Mouse (Mus musculus) midbrain, embryonic 14.5 days (tissue): ENCODE results near the gene Kdm7a. TPM values are rescaled to one million over a fixed set of nuclear protein-coding genes. Genes with fewer than 3 reads are reported as not detected.
A peak's percentile ranks its signal among the peaks of the same experiment; 100 is the strongest.

Experiments used
- ATAC-seq: fragments of 200-750 bp; cut with Nextera tagmentation; 2 replicates; pipeline ENCODE4 v1.8.0; 2017; ENCODE audit warnings: moderate number of reproducible peaks, moderate library complexity; ENCODE audit not compliant: low FRiP score, low TSS enrichment
- DNase-seq: peaks from one replicate; pipeline ENCODE4 v3.0.0-alpha.2; 2015
- H3K27ac ChIP-seq: fragments of 300-500 bp; sonication (generic); replicated peaks from 2 replicates; pipeline ENCODE4 v1.5.1; 2014; ENCODE audit warnings: mild to moderate bottlenecking, low read depth, low read length, moderate library complexity
- H3K27me3 ChIP-seq: fragments of 300-500 bp; sonication (generic); 2 replicates; pipeline ENCODE4 v1.6.1; 2014; ENCODE audit warnings: low read length, control low read depth, mixed read lengths; ENCODE audit not compliant: control insufficient read depth, insufficient read depth
- H3K36me3 ChIP-seq: fragments of 300-500 bp; sonication (generic); 2 replicates; pipeline ENCODE4 v1.6.1; 2014; ENCODE audit warnings: low read length, control low read depth; ENCODE audit not compliant: control insufficient read depth, insufficient read depth
- H3K4me1 ChIP-seq: fragments of 300-500 bp; sonication (generic); 2 replicates; pipeline ENCODE4 v1.6.1; 2014; ENCODE audit warnings: mild to moderate bottlenecking, antibody characterized with exemption, low read length, control low read depth; ENCODE audit not compliant: control insufficient read depth, insufficient read depth
- H3K4me2 ChIP-seq: fragments of 300-500 bp; sonication (generic); 2 replicates; pipeline ENCODE4 v1.6.1; 2014; ENCODE audit warnings: mild to moderate bottlenecking, low read length, moderate library complexity
- H3K4me3 ChIP-seq: fragments of 300-500 bp; sonication (generic); replicated peaks from 2 replicates; pipeline ENCODE4 v1.5.1; 2014; ENCODE audit warnings: low read depth, low read length
- H3K9ac ChIP-seq: fragments of 300-500 bp; sonication (generic); replicated peaks from 2 replicates; pipeline ENCODE4 v1.6.1; 2014; ENCODE audit warnings: mild to moderate bottlenecking, low read length, moderate library complexity
- H3K9me3 ChIP-seq: fragments of 300-500 bp; sonication (generic); 2 replicates; pipeline ENCODE4 v1.6.1; 2016; ENCODE audit warnings: low read length, control low read depth, mixed read lengths; ENCODE audit not compliant: control insufficient read depth
- WGBS: fragments of 180-500 bp; shearing (Covaris S2); extraction: QIAGEN DNeasy Blood & Tissue Kit; methylation state at CpG from one replicate; pipeline ENCODE4 v1.1.7; 2014; 5-methylcytosine and 5-hydroxymethylcytosine counted together
- polyA plus RNA-seq: library from polyadenylated mRNA; unstranded; fragments of >200 nt; fragmentation: Nextera tagmentation; extraction: Ambion mirVana; gene quantifications from 2 replicates; pipeline ENCODE4 v1.2.1, GENCODE M21; 2014

The Kdm7a gene
- polyA plus RNA-seq, 1 experiment from 2014 or later, result 10.7 TPM

DNA sequence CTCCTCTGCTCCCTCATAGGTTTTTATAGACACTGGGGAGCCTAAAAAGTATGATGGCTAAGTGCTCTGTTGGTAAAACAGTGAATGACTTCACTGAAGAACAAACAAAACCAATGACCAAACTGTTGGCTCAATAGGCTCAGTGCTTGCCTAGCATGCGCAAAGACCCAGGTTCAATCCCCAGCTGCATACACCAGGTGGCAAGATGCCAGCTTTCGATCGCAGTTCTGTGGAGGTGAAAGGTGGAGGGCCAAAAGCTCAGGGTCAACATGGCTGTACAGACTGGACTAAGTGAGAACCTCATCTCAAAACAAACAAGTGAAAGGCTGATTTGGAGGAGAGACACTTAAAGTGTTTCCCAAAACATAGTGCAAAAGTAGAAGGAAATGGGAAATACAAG, 10.5 kb upstream of the Kdm7a start:
- H3K4me1 ChIP-seq, result no peaks in the 10 kb centered on the region
- H3K9me3 ChIP-seq, result no peaks in the 10 kb centered on the region
- ATAC-seq, result no peak
- 96% methylated on average over 3 of the region's 3 CpGs for WGBS
- no peak overlapping the region for H3K27ac ChIP-seq
- H3K27me3 ChIP-seq, result no peaks in the 10 kb centered on the region
- H3K4me3 ChIP-seq, result no peak overlapping the region
- no peak overlapping the region for H3K9ac ChIP-seq
- DNase-seq, result no peak
- H3K36me3 ChIP-seq, result no peaks in the 10 kb centered on the region
- H3K4me2 ChIP-seq, result no peak overlapping the region

DNA sequence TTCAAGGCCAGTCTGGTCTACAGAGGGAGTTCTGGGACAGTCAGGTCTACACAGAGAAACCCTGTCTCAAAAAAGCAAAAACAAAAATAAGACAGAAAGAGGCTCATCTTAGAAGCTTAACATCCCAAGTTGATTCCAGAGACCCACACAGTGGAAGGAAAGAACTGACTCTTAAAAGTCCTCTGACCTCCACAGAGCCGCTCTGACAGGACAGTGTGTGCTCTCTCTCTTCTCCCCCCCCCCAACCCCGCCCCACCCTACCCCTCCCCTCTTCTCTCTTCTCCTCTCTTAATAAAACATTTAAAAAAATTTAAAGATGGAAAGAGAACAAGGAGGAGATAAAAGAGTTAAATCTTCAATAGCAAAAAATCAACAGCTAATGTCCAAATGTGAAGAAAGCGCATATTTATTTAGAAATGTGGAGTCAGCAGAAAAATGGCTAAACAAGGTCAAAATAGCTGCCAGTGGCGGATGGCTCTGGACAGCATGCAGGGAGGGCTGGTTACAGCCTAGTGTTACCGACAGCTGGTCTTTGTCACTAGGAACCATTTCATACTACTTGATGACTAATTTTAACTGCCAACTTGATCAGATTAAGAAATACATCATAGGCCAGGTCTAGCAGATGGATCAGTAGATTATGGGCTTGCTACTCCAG, 8.5 kb upstream of the Kdm7a start:
- WGBS, result 85% methylated on average over 5 of the region's 5 CpGs
- Histone ChIP-seq H3K9me3 (no peaks in the 10 kb centered on the region), H3K4me3 (no peak overlapping the region), H3K27ac (no peak overlapping the region), H3K36me3 (no peaks in the 10 kb centered on the region), H3K4me2 (no peak overlapping the region), H3K4me1 (no peaks in the 10 kb centered on the region), H3K27me3 (no peaks in the 10 kb centered on the region), H3K9ac (no peak overlapping the region)
- DNase-seq (no peak), ATAC-seq (no peak)

DNA sequence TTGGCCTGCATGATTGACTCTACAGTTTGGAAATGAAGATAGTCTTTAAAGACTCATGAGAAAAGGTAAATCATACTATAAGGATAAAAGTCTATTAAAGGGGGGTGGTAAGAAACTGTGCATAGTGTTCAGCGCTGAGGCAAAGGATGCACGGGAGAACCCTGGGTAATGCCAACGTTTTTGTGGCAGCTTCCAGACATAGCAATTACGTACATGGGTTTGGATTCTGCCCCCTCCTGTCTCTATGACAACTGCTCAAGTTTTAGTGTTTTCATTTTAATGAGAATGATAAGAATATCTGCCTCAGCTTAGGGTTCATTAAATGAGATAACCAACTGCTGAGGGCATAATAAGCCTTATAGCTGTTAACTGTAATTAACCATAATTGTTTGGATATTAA, 3.1 kb upstream of the Kdm7a start:
- WGBS, result 92% methylated on average over 4 of the region's 4 CpGs
- Histone ChIP-seq H3K4me3 (no peak overlapping the region), H3K4me1 (no peaks in the 10 kb centered on the region), H3K36me3 (no peaks in the 10 kb centered on the region), H3K4me2 (no peak overlapping the region), H3K27me3 (no peaks in the 10 kb centered on the region), H3K9ac (no peak overlapping the region), H3K27ac (no peak overlapping the region), H3K9me3 (no peaks in the 10 kb centered on the region)
- no peak for DNase-seq
- ATAC-seq, result no peak

DNA sequence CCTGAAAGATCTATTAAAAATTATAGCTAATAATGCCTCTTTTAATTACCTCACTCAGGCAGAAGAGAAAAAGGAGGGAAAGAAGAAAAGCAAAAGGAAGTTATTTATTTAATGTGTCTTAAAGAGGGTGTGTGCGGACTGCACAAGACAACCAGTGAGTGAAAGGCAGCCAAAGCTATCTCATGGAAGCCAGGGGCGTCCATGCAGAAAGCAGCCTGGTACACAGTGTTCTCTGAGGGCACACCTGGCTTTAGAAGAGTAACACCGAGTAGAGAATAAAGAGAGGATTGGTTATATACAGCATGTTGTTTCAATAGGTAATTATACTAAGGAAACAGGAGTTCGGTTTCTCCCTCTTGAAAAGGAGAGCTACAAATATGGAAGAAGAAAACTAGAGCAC, 1.6 kb upstream of the Kdm7a start:
- DNase-seq (no peak), ATAC-seq (no peak)
- no peak overlapping the region for H3K27ac ChIP-seq
- H3K4me1 ChIP-seq, result 0 out of 2 replicates have a peak, but pooled peaks cover 10% of the 10 kb centered on the region
- H3K36me3 ChIP-seq, result no peaks in the 10 kb centered on the region
- H3K4me2 ChIP-seq, result no peak overlapping the region
- WGBS, result 74% methylated on average over 4 of the region's 4 CpGs
- H3K27me3 ChIP-seq, result no peaks in the 10 kb centered on the region
- no peak overlapping the region for H3K4me3 ChIP-seq
- H3K9me3 ChIP-seq, result no peaks in the 10 kb centered on the region
- H3K9ac ChIP-seq, result no peak overlapping the region

DNA sequence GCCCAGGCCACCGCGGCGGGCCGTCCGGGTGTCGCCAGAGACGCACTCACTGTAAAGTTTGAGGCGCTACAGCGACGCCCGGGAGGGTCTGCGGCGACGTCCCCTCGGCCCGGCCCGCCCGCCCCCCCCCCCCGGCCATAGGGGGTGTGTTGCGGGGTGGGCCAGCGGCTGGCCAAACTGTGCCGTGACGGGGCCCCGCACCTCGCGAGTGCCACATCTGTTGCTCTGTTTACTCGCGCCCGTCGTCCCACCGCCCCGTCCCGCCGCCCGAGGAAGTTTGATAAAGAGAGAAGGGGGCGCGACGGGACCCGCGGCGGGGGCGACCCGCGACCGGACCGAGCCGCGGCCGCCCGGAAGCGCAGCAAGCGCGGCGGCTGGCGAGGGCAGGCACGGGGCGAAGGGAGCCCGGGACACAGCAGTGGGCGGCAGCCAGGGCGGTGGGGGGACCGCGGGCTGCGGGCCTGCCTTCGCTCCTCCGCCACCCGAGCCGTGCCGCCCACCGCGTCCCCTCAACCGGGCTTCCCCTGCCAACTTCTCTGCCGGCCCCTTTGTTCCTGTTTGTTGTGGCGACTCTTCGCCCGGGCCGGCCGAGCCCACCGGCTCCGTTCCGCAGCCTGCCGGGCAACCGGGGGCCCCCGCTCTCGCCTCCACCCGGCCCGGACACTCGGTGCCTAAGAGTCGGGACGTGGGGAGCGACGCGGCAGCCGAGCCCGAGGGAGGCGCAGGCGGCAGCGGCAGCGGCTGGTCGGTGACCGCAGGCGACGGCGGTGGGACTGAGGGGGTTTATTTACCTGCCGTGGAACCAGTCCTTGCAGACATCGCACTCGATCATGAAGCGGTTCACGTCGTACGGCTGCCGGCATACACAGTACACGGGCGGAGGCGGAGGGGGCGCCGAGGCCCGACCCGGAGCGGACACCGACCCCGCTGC, 674 bp downstream of the Kdm7a start:
- H3K4me2 ChIP-seq, result peak overlapping the region; percentile 56
- ATAC-seq (peak; percentile 71), DNase-seq (peak; percentile 61)
- 0 out of 2 replicates have a peak, but pooled peaks cover 11% of the 10 kb centered on the region for H3K4me1 ChIP-seq
- H3K27ac ChIP-seq, result peak overlapping the region; percentile 98
- no peaks in the 10 kb centered on the region for H3K36me3 ChIP-seq
- H3K4me3 ChIP-seq, result peak overlapping the region; percentile 96
- H3K9ac ChIP-seq, result peak overlapping the region; percentile 96
- WGBS, result 1% methylated on average over 107 of the region's 121 CpGs
- no peaks in the 10 kb centered on the region for H3K9me3 ChIP-seq
- H3K27me3 ChIP-seq, result no peaks in the 10 kb centered on the region

DNA sequence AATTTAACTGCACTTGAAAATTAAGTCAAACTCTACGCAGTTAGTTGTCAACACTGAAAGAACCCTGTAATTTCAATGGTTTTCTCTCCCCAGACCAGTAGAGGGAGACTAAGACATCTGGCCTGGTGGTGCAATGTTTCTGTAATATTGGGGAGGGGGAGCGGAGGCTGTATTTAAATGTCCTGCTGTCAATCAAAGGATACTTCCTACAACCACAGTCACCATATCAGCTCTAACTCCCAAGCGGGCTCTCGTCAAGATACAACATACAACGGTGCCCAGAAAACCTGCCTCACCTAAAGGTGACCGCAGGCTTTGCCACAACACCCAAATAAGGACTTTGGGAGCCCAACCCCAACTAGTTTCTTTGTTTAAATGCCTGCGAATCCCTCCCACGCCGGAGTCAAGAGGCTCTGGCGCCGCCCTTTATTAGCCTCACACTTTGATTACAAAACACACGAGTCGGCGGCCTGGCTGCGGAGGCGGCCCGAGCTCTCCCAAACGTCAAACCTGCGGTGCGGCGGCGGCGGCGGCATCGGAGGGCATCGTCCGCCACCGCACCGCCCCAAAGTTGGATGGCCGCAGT, 1.4 kb downstream of the Kdm7a start:
- Histone ChIP-seq H3K9me3 (no peaks in the 10 kb centered on the region), H3K36me3 (no peaks in the 10 kb centered on the region), H3K4me1 (0 out of 2 replicates have a peak, but pooled peaks cover 11% of the 10 kb centered on the region), H3K4me3 (peak overlapping the region; percentile 96), H3K27ac (peak overlapping the region; percentile 98), H3K27me3 (no peaks in the 10 kb centered on the region), H3K9ac (peak overlapping the region; percentile 96), H3K4me2 (peak overlapping the region; percentile 56)
- ATAC-seq (peak; percentile 57), DNase-seq (peak; percentile 89)
- under 1% methylated on average over 30 of the region's 30 CpGs for WGBS

DNA sequence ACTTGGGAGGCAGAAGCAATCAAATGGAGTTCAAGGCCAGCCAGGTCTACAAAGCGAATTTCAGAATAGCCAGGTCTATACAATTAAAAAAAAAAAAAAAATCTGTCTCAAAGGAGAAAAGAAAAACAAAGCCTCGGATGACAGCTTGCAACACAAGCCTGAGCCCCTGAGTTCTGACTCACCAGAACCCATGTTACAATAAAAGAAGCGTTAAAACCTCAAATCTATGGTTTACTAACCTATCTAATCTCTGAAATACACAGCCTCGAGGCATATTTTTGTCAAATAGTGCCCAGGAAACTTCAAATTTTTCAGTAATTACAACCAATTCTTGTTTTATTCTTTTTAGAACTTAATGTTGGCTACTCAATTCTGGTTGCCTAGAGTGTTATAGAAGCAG, 2.1 kb downstream of the Kdm7a start:
- DNase-seq (no peak), ATAC-seq (no peak)
- Histone ChIP-seq H3K4me2 (peak overlapping the region; percentile 56), H3K9ac (no peak overlapping the region), H3K4me1 (0 out of 2 replicates have a peak, but pooled peaks cover 11% of the 10 kb centered on the region), H3K27me3 (no peaks in the 10 kb centered on the region), H3K27ac (no peak overlapping the region), H3K4me3 (no peak overlapping the region), H3K36me3 (no peaks in the 10 kb centered on the region), H3K9me3 (no peaks in the 10 kb centered on the region)
- 62% methylated on average over 4 of the region's 4 CpGs for WGBS

DNA sequence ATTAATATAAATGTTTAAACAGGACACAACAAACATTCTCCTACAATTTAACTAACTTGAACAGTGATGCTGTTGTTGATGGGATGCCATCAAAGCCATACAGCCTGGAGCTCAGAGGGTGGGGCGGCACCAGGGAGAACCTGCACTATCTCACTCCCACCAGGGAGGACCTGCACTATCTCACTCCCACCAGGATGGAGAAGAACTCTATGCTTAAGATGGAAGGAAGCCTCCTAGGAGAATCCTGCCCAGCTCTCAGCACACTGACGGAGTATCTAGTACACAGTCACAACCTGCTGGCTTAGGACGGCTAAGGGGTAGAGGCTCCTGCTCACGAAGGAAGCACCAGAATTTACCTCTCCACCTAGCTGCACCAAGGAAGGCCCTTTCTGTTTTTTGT, 3.4 kb downstream of the Kdm7a start:
- Histone ChIP-seq H3K9ac (no peak overlapping the region; the same call in 1 of the 2 replicates), H3K4me1 (0 out of 2 replicates have a peak, but pooled peaks cover 11% of the 10 kb centered on the region), H3K4me3 (no peak overlapping the region), H3K36me3 (no peaks in the 10 kb centered on the region), H3K27ac (no peak overlapping the region), H3K27me3 (no peaks in the 10 kb centered on the region), H3K4me2 (no peak overlapping the region), H3K9me3 (no peaks in the 10 kb centered on the region)
- DNase-seq, result no peak
- 90% methylated on average over 4 of the region's 4 CpGs for WGBS
- ATAC-seq, result no peak
